Mouse (Mus musculus): ENCODE results near the gene Pde4b. TPM values are rescaled to one million over a fixed set of nuclear protein-coding genes. Genes with fewer than 3 reads are reported as not detected.
A peak's percentile ranks its signal among the peaks of the same experiment; 100 is the strongest.

The Pde4b gene
- polyA plus RNA-seq, 1 experiment from 2014 or later, result 9.6 TPM

DNA sequence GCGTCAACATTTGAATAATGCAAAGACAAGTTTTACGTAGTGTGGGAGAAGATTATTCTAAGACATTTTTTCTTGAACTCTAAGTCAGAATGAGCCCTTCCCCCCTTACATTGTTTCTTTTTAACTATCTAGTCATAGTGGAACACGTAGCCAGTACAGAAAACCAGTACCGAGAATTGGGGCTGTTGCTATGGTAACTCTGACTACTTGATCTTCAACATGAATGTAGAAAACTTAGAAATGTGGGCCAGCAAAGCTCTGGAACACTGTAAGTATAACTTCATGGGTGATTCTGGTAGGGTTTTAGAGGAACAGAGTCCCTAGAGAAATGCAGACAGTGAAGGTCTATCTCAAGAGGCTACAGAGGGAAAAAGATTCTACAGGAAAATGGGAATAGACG lies 110.4 kb downstream of the Pde4b start:
- Histone ChIP-seq H3K9me3 (no peaks in the 10 kb centered on the region), H3K27ac (no peak overlapping the region), H3K9ac (no peak overlapping the region), H3K4me1 (no peaks in the 10 kb centered on the region), H3K4me2 (no peak overlapping the region), H3K4me3 (no peak overlapping the region), H3K27me3 (no peaks in the 10 kb centered on the region), H3K36me3 (no peaks in the 10 kb centered on the region)
- 87% methylated on average over 5 of the region's 5 CpGs for WGBS
- no peak for ATAC-seq (ENCODE audit: insufficient number of reproducible peaks, insufficient read depth, low FRiP score, low TSS enrichment, low read depth)

DNA sequence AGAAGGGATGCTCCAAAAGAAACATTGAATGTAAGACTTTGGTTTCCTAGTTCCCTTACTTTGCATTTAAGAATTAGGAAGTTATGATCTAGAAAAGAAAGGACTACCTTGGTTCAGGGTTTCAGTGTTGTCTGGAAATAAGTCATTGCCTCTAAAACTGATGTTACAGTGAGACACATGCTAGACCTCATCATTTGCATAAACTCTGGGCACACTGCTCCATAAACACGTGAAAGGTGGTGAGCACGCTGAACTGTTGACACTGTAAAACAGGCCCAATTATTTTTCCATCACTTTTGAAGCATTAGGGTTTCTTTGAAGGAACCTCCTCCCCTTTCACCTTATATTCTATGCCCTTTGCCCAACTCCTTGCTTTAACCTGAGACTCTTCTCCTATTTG lies 122.4 kb downstream of the Pde4b start:
- Histone ChIP-seq H3K27me3 (no peaks in the 10 kb centered on the region), H3K27ac (no peak overlapping the region), H3K36me3 (no peaks in the 10 kb centered on the region), H3K4me3 (no peak overlapping the region), H3K9me3 (no peaks in the 10 kb centered on the region), H3K9ac (no peak overlapping the region), H3K4me1 (no peaks in the 10 kb centered on the region), H3K4me2 (no peak overlapping the region)
- WGBS, result 95% methylated on average over 2 of the region's 2 CpGs
- no peak for ATAC-seq (ENCODE audit: insufficient number of reproducible peaks, insufficient read depth, low FRiP score, low TSS enrichment, low read depth)

DNA sequence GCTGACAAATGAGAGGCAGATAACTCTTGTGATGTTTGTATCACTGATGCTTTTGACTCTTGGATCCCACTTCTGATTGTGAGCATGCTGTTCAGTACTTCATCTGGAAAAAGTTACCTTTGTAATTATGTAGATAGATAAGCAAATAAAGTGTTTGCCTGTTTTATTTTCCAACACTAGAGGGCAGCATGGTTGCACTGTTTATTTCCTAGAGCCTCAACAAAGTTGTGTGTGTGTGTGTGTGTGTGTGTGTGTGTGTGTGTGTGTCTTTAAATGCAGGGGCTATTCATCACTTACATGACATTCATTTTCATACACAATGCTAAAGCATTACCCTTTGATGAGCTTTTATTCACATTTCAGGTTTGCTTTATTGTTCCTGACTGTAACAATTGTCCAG lies 139.4 kb downstream of the Pde4b start:
- no peak for ATAC-seq (ENCODE audit: insufficient number of reproducible peaks, insufficient read depth, low FRiP score, low TSS enrichment, low read depth)
- Histone ChIP-seq H3K27ac (no peak overlapping the region), H3K4me1 (0 out of 2 replicates have a peak, but pooled peaks cover 4% of the 10 kb centered on the region), H3K9ac (no peak overlapping the region), H3K4me3 (no peak overlapping the region), H3K36me3 (no peaks in the 10 kb centered on the region), H3K9me3 (no peaks in the 10 kb centered on the region), H3K4me2 (no peak overlapping the region), H3K27me3 (no peaks in the 10 kb centered on the region)

DNA sequence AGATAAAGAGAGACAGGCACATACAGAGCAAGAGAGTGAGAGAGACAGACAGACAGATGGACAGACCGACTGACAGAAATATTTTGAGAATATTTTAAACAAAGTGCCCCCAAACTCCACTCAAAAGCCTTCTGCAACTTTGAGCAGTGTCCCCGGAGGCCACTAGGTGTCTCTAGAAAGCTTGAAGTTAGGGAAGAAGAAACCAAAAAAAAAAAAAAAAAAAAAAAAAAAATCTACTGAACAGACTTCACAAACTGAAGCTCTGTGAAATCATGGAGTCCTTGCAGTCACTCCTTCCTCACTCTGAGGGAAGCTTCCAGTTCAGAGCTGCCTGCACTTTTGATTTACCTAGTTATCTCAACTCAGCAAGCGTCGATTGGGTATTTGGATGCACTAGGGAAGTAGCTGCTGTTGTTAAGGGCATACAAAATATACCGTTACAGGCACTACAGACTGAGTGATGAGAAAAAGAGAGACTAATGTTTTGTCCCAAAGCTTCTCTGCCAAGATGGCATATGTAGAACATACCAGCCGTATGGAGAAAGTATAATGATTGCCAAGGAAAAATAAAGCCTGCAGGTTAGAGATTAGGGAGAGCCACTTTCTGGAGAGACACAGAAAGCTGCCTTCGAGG lies 141.7 kb downstream of the Pde4b start:
- WGBS, result 54% methylated on average over 7 of the region's 7 CpGs
- H3K9me3 ChIP-seq, result no peaks in the 10 kb centered on the region

DNA sequence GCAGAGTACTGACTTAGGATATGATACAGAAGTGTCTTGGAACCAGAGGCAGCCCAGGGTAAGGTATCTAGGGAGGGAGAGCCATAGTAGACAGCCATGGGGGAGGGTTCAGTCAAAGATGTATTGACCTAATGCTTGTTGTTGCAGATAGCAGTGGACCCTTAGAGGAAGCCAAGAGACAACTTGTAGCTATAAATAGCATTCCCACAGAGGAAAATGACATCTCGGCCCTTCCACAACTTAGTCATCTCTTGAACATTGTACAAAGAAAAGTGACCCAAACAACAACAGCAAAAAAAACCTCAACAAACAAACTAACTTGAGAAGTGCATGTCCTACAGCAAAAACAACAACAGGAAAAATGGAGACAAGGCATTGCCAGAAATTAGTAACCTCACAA lies 143.6 kb downstream of the Pde4b start:
- no peak overlapping the region for H3K4me3 ChIP-seq
- H3K9me3 ChIP-seq, result no peaks in the 10 kb centered on the region
- no peak overlapping the region for H3K9ac ChIP-seq
- H3K36me3 ChIP-seq, result no peaks in the 10 kb centered on the region
- H3K4me2 ChIP-seq, result no peak overlapping the region
- 0 out of 2 replicates have a peak, but pooled peaks cover 4% of the 10 kb centered on the region for H3K4me1 ChIP-seq
- H3K27me3 ChIP-seq, result no peaks in the 10 kb centered on the region
- WGBS, result 63% methylated on average over 1 of the region's 1 CpGs
- ATAC-seq (ENCODE audit: insufficient number of reproducible peaks, insufficient read depth, low FRiP score, low TSS enrichment, low read depth), result no peak
- no peak overlapping the region for H3K27ac ChIP-seq

More for the DNA sequence above, 141.7 kb downstream of the Pde4b start:
- Histone ChIP-seq H3K4me3 (no peak overlapping the region), H3K27ac (no peak overlapping the region), H3K4me1 (0 out of 2 replicates have a peak, but pooled peaks cover 4% of the 10 kb centered on the region), H3K9ac (no peak overlapping the region), H3K4me2 (no peak overlapping the region), H3K36me3 (no peaks in the 10 kb centered on the region), H3K27me3 (no peaks in the 10 kb centered on the region)
- no peak for ATAC-seq (ENCODE audit: insufficient number of reproducible peaks, insufficient read depth, low FRiP score, low TSS enrichment, low read depth)

DNA sequence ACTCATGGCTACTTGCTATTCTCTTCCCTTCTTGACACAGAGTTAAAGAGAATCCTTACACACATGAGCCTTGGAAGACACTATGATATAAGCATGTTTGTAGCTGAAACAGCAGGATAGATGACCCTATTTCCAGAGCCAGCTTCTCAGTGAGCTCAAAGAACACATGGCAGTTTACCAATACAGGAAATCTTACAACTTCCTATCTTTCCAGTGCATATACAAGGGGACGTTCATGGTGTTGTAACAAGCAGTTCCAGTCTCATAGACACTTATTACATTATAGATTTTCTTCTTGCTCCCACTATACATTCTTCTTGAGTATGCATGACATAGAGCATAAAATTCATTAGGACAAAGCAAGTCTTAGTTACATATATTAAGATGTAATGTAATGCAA lies 146.3 kb downstream of the Pde4b start:
- H3K27ac ChIP-seq, result no peak overlapping the region
- H3K36me3 ChIP-seq, result no peaks in the 10 kb centered on the region
- ATAC-seq (ENCODE audit: insufficient number of reproducible peaks, insufficient read depth, low FRiP score, low TSS enrichment, low read depth), result no peak
- no peaks in the 10 kb centered on the region for H3K27me3 ChIP-seq
- H3K4me1 ChIP-seq, result 0 out of 2 replicates have a peak, but pooled peaks cover 4% of the 10 kb centered on the region
- H3K9ac ChIP-seq, result no peak overlapping the region
- WGBS, result 80% methylated on average over 1 of the region's 1 CpGs
- no peak overlapping the region for H3K4me2 ChIP-seq
- H3K9me3 ChIP-seq, result no peaks in the 10 kb centered on the region
- no peak overlapping the region for H3K4me3 ChIP-seq

DNA sequence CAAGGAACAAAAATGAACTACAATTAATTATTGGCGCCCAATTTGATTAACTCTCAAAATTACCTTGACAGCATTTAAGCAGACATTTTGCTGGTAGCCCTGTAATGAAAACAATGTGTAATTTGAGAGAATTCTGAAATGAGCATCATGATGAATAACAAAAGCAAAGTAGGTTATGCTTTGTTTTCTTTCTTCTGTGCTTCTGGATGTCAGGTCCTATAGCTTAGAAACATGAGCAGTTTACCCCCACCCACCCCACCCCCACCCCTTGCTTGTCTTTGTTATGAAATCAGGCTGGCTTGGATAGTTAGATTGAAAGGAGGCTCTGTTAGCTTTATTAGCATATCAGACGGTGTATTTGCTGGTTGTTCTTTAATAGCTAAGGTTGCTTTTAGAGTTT lies 147.8 kb downstream of the Pde4b start:
- Histone ChIP-seq H3K4me3 (no peak overlapping the region), H3K4me2 (no peak overlapping the region), H3K27ac (no peak overlapping the region), H3K27me3 (no peaks in the 10 kb centered on the region), H3K9me3 (no peaks in the 10 kb centered on the region), H3K36me3 (no peaks in the 10 kb centered on the region), H3K9ac (no peak overlapping the region), H3K4me1 (no peaks in the 10 kb centered on the region)
- WGBS, result 45% methylated on average over 2 of the region's 2 CpGs
- ATAC-seq (ENCODE audit: insufficient number of reproducible peaks, insufficient read depth, low FRiP score, low TSS enrichment, low read depth), result no peak

DNA sequence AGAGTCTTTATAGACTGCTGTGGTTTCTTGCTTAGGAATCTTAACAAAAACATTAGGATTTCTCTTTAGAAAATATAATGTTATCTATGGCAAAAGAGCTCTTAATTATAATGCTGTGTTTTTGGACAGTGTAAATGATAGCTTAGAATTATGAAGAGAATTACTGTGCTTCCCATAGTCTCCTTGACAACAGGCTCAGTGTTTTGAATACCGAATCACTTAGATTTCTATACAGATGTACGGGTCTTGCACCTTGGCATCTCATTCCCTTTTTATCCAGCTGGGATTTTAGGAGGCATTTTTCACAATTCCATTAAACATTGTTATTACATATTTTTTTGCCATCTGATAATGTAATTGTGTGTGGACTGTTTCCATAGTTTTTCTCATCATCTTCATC lies 151.8 kb downstream of the Pde4b start:
- Histone ChIP-seq H3K9ac (no peak overlapping the region), H3K27me3 (no peaks in the 10 kb centered on the region), H3K4me1 (no peaks in the 10 kb centered on the region), H3K9me3 (no peaks in the 10 kb centered on the region), H3K27ac (no peak overlapping the region), H3K36me3 (no peaks in the 10 kb centered on the region), H3K4me3 (no peak overlapping the region), H3K4me2 (no peak overlapping the region)
- WGBS, result 61% methylated on average over 2 of the region's 2 CpGs
- ATAC-seq (ENCODE audit: insufficient number of reproducible peaks, insufficient read depth, low FRiP score, low TSS enrichment, low read depth), result no peak

DNA sequence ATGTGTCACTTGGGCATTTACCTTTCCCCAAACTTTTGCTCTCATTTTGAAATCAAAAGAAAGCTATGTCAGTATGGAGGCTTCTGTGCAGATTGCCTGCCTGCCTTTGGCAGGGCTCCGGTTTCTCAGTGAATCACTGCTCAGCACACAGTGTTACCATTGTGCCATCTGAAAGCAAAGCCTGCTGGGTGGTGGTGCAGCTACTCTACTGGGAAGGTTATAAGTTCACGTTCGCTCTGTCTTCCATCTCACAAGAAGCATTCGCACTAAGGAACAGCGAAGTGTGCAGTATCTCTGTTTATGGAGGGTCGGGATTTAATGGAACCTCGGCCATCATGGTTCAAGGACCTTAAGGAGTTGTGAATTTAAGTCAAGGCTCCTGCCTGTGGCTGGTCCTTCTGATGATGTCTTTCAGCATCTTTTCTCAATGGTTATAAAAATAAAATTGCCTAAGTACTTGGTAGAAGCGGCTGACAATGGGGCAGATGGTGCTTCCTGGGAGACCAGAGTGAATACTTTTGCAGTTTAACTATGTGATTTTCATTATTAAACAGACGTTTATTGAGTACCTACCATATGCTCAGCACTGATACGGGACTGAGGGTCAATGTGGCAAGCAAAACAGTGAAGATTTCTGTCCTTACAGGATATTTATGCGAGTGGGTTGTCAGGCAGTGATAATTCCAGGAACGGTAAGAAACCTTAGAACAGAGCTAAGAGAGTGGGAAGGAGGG lies 152.5 kb downstream of the Pde4b start:
- H3K4me1 ChIP-seq, result no peaks in the 10 kb centered on the region
- H3K9me3 ChIP-seq, result no peaks in the 10 kb centered on the region
- H3K36me3 ChIP-seq, result no peaks in the 10 kb centered on the region
- H3K27me3 ChIP-seq, result no peaks in the 10 kb centered on the region
- WGBS, result 71% methylated on average over 12 of the region's 12 CpGs
- no peak overlapping the region for H3K9ac ChIP-seq
- no peak overlapping the region for H3K27ac ChIP-seq
- H3K4me2 ChIP-seq, result no peak overlapping the region
- no peak overlapping the region for H3K4me3 ChIP-seq
- ATAC-seq (ENCODE audit: insufficient number of reproducible peaks, insufficient read depth, low FRiP score, low TSS enrichment, low read depth), result no peak

DNA sequence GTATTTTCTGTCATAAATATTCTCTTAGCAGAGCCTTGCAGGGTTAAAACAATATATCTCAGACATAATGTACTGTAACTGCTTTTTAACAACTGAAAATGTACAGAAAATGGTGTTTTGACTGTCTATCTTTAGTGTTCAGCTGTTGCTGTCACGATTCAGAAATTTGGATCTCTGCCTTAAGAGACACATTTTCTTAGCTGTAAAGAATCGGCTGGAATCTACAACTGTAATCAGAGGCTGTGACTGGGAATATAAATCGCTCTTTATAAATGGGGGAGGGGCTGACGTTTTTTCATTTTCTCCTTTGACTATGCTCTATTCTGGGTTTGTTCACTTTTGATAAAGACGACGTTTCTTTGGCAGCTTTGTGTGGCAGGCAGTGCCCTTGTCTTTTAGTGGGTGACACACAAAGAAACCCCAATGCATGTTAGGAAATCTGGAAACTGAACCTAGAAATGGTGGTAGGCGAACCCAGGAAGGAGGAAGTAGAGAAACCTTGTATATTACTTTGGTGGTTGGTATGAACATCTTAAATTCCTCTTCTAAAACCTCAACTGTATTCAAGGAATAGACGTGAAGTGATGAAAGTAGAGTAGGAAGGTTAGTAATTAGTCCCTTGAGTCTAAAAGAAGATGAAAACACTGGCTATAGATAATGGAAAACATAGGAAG lies 153.5 kb downstream of the Pde4b start:
- 77% methylated on average over 8 of the region's 8 CpGs for WGBS
- H3K9me3 ChIP-seq, result no peaks in the 10 kb centered on the region
- ATAC-seq (ENCODE audit: insufficient number of reproducible peaks, insufficient read depth, low FRiP score, low TSS enrichment, low read depth), result no peak
- H3K4me2 ChIP-seq, result no peak overlapping the region
- no peaks in the 10 kb centered on the region for H3K4me1 ChIP-seq
- H3K27ac ChIP-seq, result no peak overlapping the region
- no peaks in the 10 kb centered on the region for H3K36me3 ChIP-seq
- no peak overlapping the region for H3K4me3 ChIP-seq
- H3K9ac ChIP-seq, result no peak overlapping the region
- no peaks in the 10 kb centered on the region for H3K27me3 ChIP-seq

DNA sequence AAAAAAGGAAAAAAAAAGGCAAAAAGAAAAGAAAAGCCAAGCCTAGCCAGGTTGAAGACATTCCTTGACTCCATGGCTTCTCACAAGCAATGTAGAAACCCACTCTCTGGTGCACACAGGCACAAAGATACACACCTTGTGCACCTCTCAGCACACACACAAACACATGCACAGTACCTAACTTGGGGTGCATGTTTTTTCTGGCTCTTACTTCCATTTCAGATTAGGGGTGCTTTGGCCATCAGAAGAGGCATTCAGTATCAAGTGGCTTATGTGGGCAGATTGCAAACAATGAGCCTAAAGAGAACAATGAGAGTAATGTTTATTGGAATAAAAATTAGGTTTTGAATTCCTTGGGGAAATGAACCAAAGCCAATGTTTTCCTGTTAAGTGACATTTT lies 166.7 kb downstream of the Pde4b start:
- no peak overlapping the region for H3K9ac ChIP-seq
- peak overlapping the region; percentile 60; the same call in 1 of the 2 replicates for H3K27ac ChIP-seq
- peak overlapping the region; percentile 38; the same call in 1 of the 2 replicates for H3K4me3 ChIP-seq
- ATAC-seq (ENCODE audit: insufficient number of reproducible peaks, insufficient read depth, low FRiP score, low TSS enrichment, low read depth), result no peak
- H3K36me3 ChIP-seq, result no peaks in the 10 kb centered on the region
- peaks cover 15% of the 10 kb centered on the region for H3K4me1 ChIP-seq
- no peaks in the 10 kb centered on the region for H3K9me3 ChIP-seq
- H3K27me3 ChIP-seq, result no peaks in the 10 kb centered on the region
- H3K4me2 ChIP-seq, result peak overlapping the region; percentile 72

Measured in embryonic facial prominence, embryonic 13.5 days (tissue).